Mouse (Mus musculus): ENCODE data around the gene Spz1. TPM values are rescaled to one million over a fixed set of nuclear protein-coding genes. Genes with fewer than 3 reads are reported as not detected.

Gene Spz1
- not detected for polyA plus RNA-seq (2017; shearing (Covaris generic))

GRCm38 (mm10) chr13:92576072-92576471, at the start of gene Spz1:
TSS of gene Spz1 (minus strand) at chr13:92576172.

GRCm38 (mm10) chr13:92610311-92611221, 34.6 kb upstream of the Spz1 start, which contains the start of gene Serinc5:
TSS of gene Serinc5 (plus strand) at chr13:92611091.

GRCm38 (mm10) chr13:92530721-92531211, 45.2 kb downstream of the Spz1 start, which contains the start of gene Zfyve16:
TSS of gene Zfyve16 (minus strand) at chr13:92530868.

Other genes with a start within 250 kb of the Spz1 start
- gene Dhfr, start 221.4 kb downstream of the Spz1 start, polyA plus RNA-seq (2017; shearing (Covaris generic)): 3.1 TPM
- 36.2 TPM for gene Msh3, start 221.2 kb downstream of the Spz1 start, polyA plus RNA-seq (2017; shearing (Covaris generic))
- 0.14 TPM for gene Ankrd34b, start 150.3 kb downstream of the Spz1 start, polyA plus RNA-seq (2017; shearing (Covaris generic))
- gene Fam151b, start 92.2 kb downstream of the Spz1 start, polyA plus RNA-seq (2017; shearing (Covaris generic)): 8.4 TPM
- gene Zfyve16, start 45.3 kb downstream of the Spz1 start, polyA plus RNA-seq (2017; shearing (Covaris generic)): 16.0 TPM
- gene Serinc5, start 34.9 kb upstream of the Spz1 start, polyA plus RNA-seq (2017; shearing (Covaris generic)): 19.3 TPM
- gene Thbs4, start 218.6 kb upstream of the Spz1 start, polyA plus RNA-seq (2017; shearing (Covaris generic)): not detected